Mouse (Mus musculus): ENCODE data around the gene Ring1. TPM values are rescaled to one million over a fixed set of nuclear protein-coding genes. Genes with fewer than 3 reads are reported as not detected.

Ring1 gene
- polyA plus RNA-seq, 1 experiment = 27.8 TPM

DNA sequence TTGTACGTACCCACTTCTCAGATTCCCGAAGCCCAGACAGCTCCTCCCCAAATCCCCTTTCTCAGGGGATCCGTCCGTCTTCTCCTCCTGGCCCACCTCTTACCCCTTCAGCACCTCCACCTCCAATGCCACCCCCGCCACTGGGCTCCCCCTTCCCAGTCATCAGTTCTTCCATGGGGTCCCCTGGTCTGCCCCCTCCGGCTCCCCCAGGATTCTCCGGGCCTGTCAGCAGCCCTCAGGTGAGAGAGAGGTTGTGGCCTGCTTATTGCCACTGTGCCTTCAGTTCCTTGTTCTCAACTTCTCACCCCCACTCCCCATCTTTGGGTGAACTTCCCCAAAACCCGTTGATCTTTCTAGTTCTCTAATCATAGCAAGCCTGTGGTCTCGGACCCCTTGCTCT is 8.3 kb upstream of the Ring1 start:
- no peaks in the 10 kb centered on the region; the same call in 1 of the 2 replicates for H3K36me3 ChIP-seq (ENCODE audit: control insufficient read depth, insufficient read depth, low read length)
- TF ChIP-seq POLR2A (IDR thresholded peaks at IDR 0.05; ENCODE audit: control insufficient read depth, low read depth, low read length) (no peak), CTCF (IDR thresholded peaks at IDR 0.05; ENCODE audit: control insufficient read depth, insufficient read depth, insufficient replicate concordance, low read depth, low read length) (no peak)
- H3K4me3 ChIP-seq (ENCODE audit: control insufficient read depth, low read depth, low read length) = peak overlapping the region; percentile 82
- peak overlapping the region; percentile 93 for H3K27ac ChIP-seq (ENCODE audit: control insufficient read depth, insufficient read depth, low read depth, low read length)
- peaks cover 23% of the 10 kb centered on the region for H3K4me1 ChIP-seq (ENCODE audit: control insufficient read depth, insufficient read depth, low read length)
- H3K27me3 ChIP-seq (ENCODE audit: control insufficient read depth, insufficient read depth, low read length) = no peaks in the 10 kb centered on the region

DNA sequence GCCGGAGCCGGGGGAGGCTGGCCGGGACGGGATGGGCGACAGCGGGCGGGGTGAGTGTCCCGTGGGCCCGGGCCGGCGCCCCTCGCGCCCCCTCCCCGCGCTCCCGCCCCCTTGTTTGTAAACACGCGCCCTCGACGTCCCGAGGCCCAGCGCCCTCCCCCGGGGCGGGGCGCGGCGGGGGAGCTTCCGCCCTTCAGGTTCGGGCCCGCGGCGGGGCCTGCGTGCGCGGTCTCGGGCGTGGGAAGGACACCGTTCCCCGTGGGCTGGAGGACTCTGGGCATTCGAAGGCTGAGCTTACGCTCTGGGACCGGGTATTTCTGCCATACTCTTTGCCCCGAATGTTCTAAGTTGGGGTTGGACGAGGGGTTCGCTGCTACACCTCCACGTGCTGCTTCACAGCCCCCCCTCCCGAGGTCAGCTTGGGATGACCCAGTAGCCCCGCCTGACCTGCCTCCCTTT is 7.7 kb upstream of the Ring1 start:
- H3K36me3 ChIP-seq (ENCODE audit: control insufficient read depth, insufficient read depth, low read length) = no peaks in the 10 kb centered on the region; the same call in 1 of the 2 replicates

DNA sequence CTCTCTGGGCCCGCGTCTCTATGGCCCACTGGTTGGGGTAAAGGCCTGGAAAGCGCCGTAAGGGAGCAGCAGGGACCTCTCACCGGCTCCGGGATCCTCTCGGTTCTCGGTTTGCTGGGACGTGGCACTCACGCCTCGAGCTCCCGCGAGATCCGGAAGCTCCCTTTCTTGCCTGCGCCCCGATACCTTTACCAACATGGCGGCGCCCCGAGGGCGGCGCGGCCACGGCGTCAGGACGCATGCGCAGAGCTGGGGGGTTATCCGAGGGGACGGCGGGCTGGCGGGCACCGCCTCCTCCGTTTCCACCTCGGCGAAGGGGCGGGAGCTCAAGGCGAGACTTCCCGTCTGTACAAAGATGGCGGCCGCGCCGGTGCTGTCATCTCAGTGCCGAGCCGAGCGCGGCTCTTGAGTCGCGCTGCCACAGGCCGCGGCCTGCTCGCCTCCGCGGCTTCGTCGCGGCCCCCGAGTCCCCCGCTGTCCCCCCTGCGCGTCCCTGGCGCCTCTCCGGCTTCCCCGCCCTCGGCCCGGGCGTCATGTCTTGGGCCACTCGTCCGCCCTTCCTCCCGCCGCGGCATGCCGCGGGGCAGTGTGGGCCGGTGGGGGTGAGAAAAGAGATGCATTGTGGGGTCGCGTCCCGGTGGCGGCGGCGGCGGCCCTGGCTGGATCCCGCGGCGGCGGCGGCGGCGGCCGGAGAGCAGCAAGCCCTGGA is 7.1 kb upstream of the Ring1 start, which contains the start of the genes Slc39a7 and Rxrb:
TSS of gene Slc39a7 (minus strand) at position 218 of the 709 bp plus-strand sequence.
TSS of gene Rxrb (plus strand) at position 348 of the 709 bp plus-strand sequence.
- peak within 1 kb of the TSS; percentile 82 for H3K4me3 ChIP-seq (ENCODE audit: control insufficient read depth, low read depth, low read length)
- no peaks in the 10 kb centered on the region for H3K36me3 ChIP-seq (ENCODE audit: control insufficient read depth, insufficient read depth, low read length)
- H3K27me3 ChIP-seq (ENCODE audit: control insufficient read depth, insufficient read depth, low read length) = no peaks in the 10 kb centered on the region
- H3K4me1 ChIP-seq (ENCODE audit: control insufficient read depth, insufficient read depth, low read length) = peaks cover 34% of the 10 kb centered on the region
- peak within 1 kb of the TSS; percentile 93 for H3K27ac ChIP-seq (ENCODE audit: control insufficient read depth, insufficient read depth, low read depth, low read length)
- TF ChIP-seq POLR2A (IDR thresholded peaks at IDR 0.05; ENCODE audit: control insufficient read depth, low read depth, low read length) = peak; percentile 94
- no peak for TF ChIP-seq CTCF (IDR thresholded peaks at IDR 0.05; ENCODE audit: control insufficient read depth, insufficient read depth, insufficient replicate concordance, low read depth, low read length)

More for the DNA sequence above, 7.7 kb upstream of the Ring1 start:
- Histone ChIP-seq H3K27me3 (ENCODE audit: control insufficient read depth, insufficient read depth, low read length) (no peaks in the 10 kb centered on the region), H3K4me3 (ENCODE audit: control insufficient read depth, low read depth, low read length) (peak overlapping the region; percentile 82), H3K27ac (ENCODE audit: control insufficient read depth, insufficient read depth, low read depth, low read length) (peak overlapping the region; percentile 93), H3K4me1 (ENCODE audit: control insufficient read depth, insufficient read depth, low read length) (peaks cover 28% of the 10 kb centered on the region)
- TF ChIP-seq POLR2A (IDR thresholded peaks at IDR 0.05; ENCODE audit: control insufficient read depth, low read depth, low read length) (peak; percentile 58; the same call in 1 of the 2 replicates), CTCF (IDR thresholded peaks at IDR 0.05; ENCODE audit: control insufficient read depth, insufficient read depth, insufficient replicate concordance, low read depth, low read length) (no peak)

DNA sequence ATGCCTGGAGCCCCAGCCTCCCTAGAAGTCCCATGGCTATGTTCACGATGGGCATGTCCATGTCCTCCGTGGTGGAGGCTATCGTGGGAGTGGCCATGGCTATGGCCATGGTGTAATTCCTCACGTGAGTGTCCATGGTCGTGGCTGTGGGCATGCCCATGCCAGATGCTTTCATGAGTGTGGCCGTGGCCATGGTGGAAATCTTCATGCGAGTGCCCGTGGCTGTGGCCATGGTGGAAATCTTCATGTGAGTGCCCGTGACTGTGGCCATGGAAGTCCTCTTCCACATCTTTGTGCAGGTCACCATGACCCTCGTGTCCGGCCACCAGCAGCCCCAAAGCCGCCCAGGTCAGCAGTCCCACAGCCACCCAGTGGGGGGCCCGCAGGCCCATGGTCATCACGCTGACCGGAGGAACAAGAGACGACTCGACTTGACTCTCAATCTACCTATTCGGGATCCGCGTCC is 6.4 kb upstream of the Ring1 start:
- Histone ChIP-seq H3K4me3 (ENCODE audit: control insufficient read depth, low read depth, low read length) (peak overlapping the region; percentile 82), H3K27me3 (ENCODE audit: control insufficient read depth, insufficient read depth, low read length) (no peaks in the 10 kb centered on the region), H3K27ac (ENCODE audit: control insufficient read depth, insufficient read depth, low read depth, low read length) (peak overlapping the region; percentile 58), H3K36me3 (ENCODE audit: control insufficient read depth, insufficient read depth, low read length) (no peaks in the 10 kb centered on the region), H3K4me1 (ENCODE audit: control insufficient read depth, insufficient read depth, low read length) (peaks cover 41% of the 10 kb centered on the region)
- TF ChIP-seq POLR2A (IDR thresholded peaks at IDR 0.05; ENCODE audit: control insufficient read depth, low read depth, low read length) (no peak), CTCF (IDR thresholded peaks at IDR 0.05; ENCODE audit: control insufficient read depth, insufficient read depth, insufficient replicate concordance, low read depth, low read length) (no peak)

DNA sequence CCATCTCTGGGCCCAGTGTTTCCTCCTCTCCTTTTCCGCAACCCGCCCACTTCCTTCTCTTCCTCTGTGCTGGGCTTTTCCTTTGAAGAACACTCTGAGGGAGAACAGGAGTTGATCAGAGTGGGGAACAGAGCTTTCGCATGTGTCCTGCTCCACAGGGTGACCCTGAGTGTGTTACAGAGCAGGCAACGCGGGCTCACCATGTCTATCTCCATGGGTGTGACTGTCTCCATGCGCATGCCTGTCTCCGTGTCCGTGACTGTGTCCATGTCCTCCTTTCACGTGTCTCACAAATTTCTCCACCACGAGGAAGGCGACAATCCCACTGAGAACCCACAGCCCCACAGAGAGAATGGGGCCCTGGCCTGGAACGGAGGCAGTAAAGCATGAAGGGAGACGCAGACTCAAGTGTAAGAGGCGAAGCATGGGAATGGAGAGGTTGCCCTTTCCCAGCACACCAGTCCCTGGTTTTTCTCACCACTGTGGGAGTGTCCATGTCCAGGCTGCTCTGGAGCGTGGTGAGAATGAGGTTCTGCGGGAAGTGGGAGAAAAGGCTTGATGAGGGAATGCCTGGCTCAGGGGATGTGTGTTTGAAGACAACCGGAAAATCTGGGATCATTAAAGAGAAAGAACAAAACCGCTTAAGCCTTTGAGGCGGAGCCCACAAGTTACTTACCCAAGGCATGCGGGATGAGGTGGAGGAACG is 5.6 kb upstream of the Ring1 start:
- TF ChIP-seq CTCF (IDR thresholded peaks at IDR 0.05; ENCODE audit: control insufficient read depth, insufficient read depth, insufficient replicate concordance, low read depth, low read length) = no peak
- no peak for TF ChIP-seq POLR2A (IDR thresholded peaks at IDR 0.05; ENCODE audit: control insufficient read depth, low read depth, low read length)
- Histone ChIP-seq H3K4me3 (ENCODE audit: control insufficient read depth, low read depth, low read length) (no peak overlapping the region), H3K27me3 (ENCODE audit: control insufficient read depth, insufficient read depth, low read length) (no peaks in the 10 kb centered on the region), H3K4me1 (ENCODE audit: control insufficient read depth, insufficient read depth, low read length) (peaks cover 46% of the 10 kb centered on the region), H3K36me3 (ENCODE audit: control insufficient read depth, insufficient read depth, low read length) (no peaks in the 10 kb centered on the region), H3K27ac (ENCODE audit: control insufficient read depth, insufficient read depth, low read depth, low read length) (no peak overlapping the region)

DNA sequence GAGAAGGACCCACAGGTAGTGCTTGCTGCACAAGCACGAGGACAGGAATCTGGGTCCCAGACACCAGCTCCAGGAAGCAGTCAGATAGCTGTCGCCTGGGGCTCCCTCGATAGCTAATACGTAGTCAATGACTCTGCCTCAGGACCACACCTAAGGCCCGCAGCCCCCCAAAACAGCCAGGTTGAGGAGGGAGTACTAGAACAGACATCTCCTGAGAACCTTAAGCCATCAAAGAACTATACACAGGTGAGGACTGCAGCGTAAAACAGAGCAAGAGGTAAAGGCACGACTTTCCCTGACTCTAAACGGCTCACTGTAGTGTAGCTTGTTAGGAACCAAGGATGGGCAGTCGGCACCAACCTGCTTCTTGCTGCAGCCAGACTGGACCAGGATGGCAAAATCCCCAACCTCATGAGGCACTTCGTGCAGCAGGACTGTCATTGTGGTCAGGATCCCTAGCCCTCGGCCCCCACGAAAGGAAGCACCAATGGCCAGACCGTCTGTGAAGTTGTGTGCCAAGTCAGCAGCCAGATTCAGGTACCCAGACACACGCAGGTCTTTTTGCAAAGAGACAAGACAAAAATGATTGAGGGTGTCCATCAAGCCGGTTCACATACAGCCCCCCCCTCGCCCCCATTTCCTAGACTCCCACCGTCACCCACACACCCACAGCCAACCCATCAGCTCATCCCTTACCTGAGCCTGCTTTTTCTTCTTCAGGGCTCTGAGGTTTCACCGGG is 4.8 kb upstream of the Ring1 start:
- Histone ChIP-seq H3K27ac (ENCODE audit: control insufficient read depth, insufficient read depth, low read depth, low read length) (no peak overlapping the region), H3K27me3 (ENCODE audit: control insufficient read depth, insufficient read depth, low read length) (no peaks in the 10 kb centered on the region), H3K4me3 (ENCODE audit: control insufficient read depth, low read depth, low read length) (no peak overlapping the region), H3K36me3 (ENCODE audit: control insufficient read depth, insufficient read depth, low read length) (no peaks in the 10 kb centered on the region), H3K4me1 (ENCODE audit: control insufficient read depth, insufficient read depth, low read length) (peaks cover 49% of the 10 kb centered on the region)
- TF ChIP-seq POLR2A (IDR thresholded peaks at IDR 0.05; ENCODE audit: control insufficient read depth, low read depth, low read length) (no peak), CTCF (IDR thresholded peaks at IDR 0.05; ENCODE audit: control insufficient read depth, insufficient read depth, insufficient replicate concordance, low read depth, low read length) (no peak)
